Mouse (Mus musculus): ENCODE data around the gene Poc5.

DNA sequence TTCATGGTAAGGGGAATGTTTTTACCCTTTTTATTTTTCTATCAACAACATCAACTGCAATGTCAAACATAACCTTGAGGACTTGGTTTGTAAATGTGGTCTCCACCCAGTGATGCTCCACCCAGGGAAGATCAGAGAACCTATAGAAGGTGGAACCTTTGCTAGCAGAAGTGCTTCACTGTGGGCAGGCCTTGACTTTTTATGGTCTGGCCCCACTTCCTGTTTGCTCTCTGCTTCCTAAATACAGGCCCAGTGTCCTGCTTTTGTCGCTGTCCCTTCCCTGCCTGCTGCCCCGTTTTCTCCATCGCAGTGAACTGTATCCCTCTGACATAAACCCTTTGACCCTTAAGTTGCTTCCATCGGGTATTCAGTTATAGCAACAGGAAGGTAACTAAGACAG lies 10.2 kb upstream of the Poc5 start:
- TF ChIP-seq CTCF (IDR thresholded peaks at IDR 0.05) (no peak), EP300 (IDR thresholded peaks at IDR 0.05) (no peak)
